Mouse (Mus musculus) forebrain, embryonic 13.5 days (tissue): ENCODE measurements around the gene Tenm4. TPM values are rescaled to one million over a fixed set of nuclear protein-coding genes. Genes with fewer than 3 reads are reported as not detected.

ENCODE experiments used
- ATAC-seq: fragments of 200-750 bp; cut with Nextera tagmentation; 2 replicates; pipeline ENCODE4 v1.8.0; 2017
- H3K27ac ChIP-seq: fragments of 300-500 bp; sonication (generic); 2 replicates; pipeline ENCODE4 v1.5.1; 2015; ENCODE audit warnings: inconsistent platforms, mild to moderate bottlenecking, moderate library complexity
- H3K27me3 ChIP-seq: fragments of 300-500 bp; sonication (generic); 2 replicates; pipeline ENCODE4 v1.6.1; 2015; ENCODE audit warnings: mild to moderate bottlenecking, inconsistent platforms
- H3K36me3 ChIP-seq: fragments of 300-500 bp; sonication (generic); 2 replicates; pipeline ENCODE4 v1.6.1; 2015; ENCODE audit warnings: mild to moderate bottlenecking, inconsistent platforms; ENCODE audit not compliant: poor library complexity, severe bottlenecking
- H3K4me1 ChIP-seq: fragments of 300-500 bp; sonication (generic); 2 replicates; pipeline ENCODE4 v1.6.1; 2015; ENCODE audit warnings: inconsistent platforms
- H3K4me2 ChIP-seq: fragments of 300-500 bp; sonication (generic); 2 replicates; pipeline ENCODE4 v1.6.1; 2015; ENCODE audit warnings: inconsistent platforms, mild to moderate bottlenecking, moderate library complexity
- H3K4me3 ChIP-seq: fragments of 300-500 bp; sonication (generic); 2 replicates; pipeline ENCODE4 v1.5.1; 2015; ENCODE audit warnings: mild to moderate bottlenecking, inconsistent platforms
- H3K9ac ChIP-seq: fragments of 300-500 bp; sonication (generic); 2 replicates; pipeline ENCODE4 v1.6.1; 2015; ENCODE audit warnings: mild to moderate bottlenecking, inconsistent platforms
- H3K9me3 ChIP-seq: fragments of 300-500 bp; sonication (generic); replicated peaks from 2 replicates; pipeline ENCODE4 v1.6.1; 2016; ENCODE audit warnings: inconsistent platforms
- WGBS: fragments of 180-500 bp; shearing (Covaris S2); methylation state at CpG from one replicate; pipeline ENCODE4 v1.1.7; 2015; 5-methylcytosine and 5-hydroxymethylcytosine counted together
- polyA plus RNA-seq: library from polyadenylated mRNA; unstranded; fragments of >200 nt; fragmentation: Nextera tagmentation; extraction: Ambion mirVana; gene quantifications from 2 replicates; pipeline ENCODE4 v1.2.1, GENCODE M21; 2015

Tenm4 gene
- polyA plus RNA-seq, 1 experiment from 2014 or later = 73.6 TPM

DNA sequence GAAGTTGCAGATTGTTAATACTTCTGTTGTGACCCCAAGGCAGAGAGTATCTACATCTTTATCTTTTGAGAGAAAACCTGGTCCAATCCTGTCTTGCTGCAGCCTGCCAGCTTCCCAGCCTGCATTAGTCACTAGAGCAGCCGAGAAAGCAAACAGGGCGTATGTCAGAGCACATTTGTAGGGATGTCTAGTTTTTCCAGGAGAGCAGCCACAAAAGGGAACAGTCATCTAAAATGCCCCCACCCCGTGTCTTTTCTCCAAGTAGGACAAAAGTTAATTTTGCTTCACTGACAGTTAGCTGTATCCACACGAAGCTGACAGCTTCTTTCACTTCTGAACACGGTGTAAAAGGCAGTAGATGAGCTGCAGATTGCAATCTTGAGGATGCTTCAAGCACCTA is 537.0 kb downstream of the Tenm4 start:
- Histone ChIP-seq H3K4me3 (no peak overlapping the region), H3K9me3 (no peaks in the 10 kb centered on the region), H3K9ac (no peak overlapping the region), H3K36me3 (peaks cover 62% of the 10 kb centered on the region), H3K27ac (no peak overlapping the region), H3K4me2 (no peak overlapping the region), H3K4me1 (0 out of 2 replicates have a peak, but pooled peaks cover 6% of the 10 kb centered on the region), H3K27me3 (no peaks in the 10 kb centered on the region)
- ATAC-seq = no peak
- 85% methylated on average over 5 of the region's 5 CpGs for WGBS

DNA sequence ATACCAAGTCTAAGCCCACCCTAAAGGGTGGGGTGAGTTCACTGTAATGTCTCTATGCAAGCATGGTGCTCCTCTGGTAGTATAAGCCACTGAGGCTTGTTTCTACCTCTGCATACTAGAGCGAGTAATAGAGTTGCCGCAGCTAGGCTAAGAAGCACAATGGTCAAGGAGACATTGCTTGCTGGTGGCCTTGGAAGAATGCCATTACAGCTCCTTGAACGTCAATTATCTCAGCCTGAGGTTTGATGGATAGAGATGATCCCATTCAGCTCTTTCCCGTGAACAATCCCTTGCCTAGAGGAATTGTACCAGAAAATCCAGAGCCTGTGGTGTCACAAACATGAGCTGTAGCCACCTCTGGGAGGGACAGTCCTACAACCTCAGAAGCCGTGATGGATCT is 537.5 kb downstream of the Tenm4 start:
- H3K4me2 ChIP-seq = no peak overlapping the region
- 65% methylated on average over 5 of the region's 5 CpGs for WGBS
- H3K27me3 ChIP-seq = no peaks in the 10 kb centered on the region
- 0 out of 2 replicates have a peak, but pooled peaks cover 6% of the 10 kb centered on the region for H3K4me1 ChIP-seq
- H3K9me3 ChIP-seq = no peaks in the 10 kb centered on the region
- H3K4me3 ChIP-seq = no peak overlapping the region
- peaks cover 60% of the 10 kb centered on the region for H3K36me3 ChIP-seq
- no peak overlapping the region for H3K27ac ChIP-seq
- ATAC-seq = no peak
- no peak overlapping the region for H3K9ac ChIP-seq

DNA sequence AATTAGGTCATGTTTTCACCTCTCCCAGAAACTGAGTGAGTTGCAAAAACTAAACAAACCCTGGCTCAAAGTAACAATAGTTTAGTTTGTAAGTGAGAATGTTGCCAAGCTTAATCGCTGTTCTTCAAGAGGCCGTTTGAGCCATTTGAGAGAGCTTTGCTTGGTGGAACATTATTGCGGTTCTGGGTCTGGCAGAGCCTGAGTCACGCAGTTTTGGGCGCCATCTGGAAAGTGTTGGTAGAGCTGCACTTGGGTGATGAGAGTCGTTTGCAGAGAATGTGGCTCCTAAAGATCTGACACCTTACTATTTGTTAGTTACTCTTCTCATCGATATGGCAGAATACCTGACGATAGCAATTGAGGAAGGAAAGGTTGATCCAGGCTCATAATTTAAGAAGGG is 537.9 kb downstream of the Tenm4 start:
- Histone ChIP-seq H3K9me3 (no peaks in the 10 kb centered on the region), H3K27me3 (no peaks in the 10 kb centered on the region), H3K27ac (no peak overlapping the region), H3K36me3 (peaks cover 56% of the 10 kb centered on the region), H3K4me2 (no peak overlapping the region), H3K4me3 (no peak overlapping the region), H3K4me1 (0 out of 2 replicates have a peak, but pooled peaks cover 6% of the 10 kb centered on the region), H3K9ac (no peak overlapping the region)
- WGBS = 88% methylated on average over 8 of the region's 8 CpGs
- ATAC-seq = no peak

DNA sequence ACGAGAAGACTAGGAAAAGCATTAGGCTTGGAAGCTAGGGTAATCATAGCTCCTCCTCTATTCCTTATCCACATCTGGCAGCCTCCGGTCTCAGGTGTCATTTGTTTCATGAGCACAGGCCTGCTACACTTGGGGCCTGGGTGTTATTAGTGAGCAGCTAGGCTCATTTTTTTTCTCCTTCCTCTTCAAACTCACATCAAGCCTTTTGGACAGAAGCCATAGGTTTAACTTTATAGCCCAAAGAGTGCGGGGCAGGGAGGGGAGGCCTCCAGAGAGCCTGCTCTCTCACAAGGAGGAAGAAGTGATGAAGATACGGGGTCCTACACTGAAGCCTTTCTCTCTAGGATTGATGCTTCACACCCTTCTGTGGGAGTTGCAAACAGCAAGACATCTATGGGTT is 538.8 kb downstream of the Tenm4 start:
- 89% methylated on average over 4 of the region's 4 CpGs for WGBS
- Histone ChIP-seq H3K9ac (no peak overlapping the region), H3K36me3 (peaks cover 50% of the 10 kb centered on the region), H3K4me1 (0 out of 2 replicates have a peak, but pooled peaks cover 6% of the 10 kb centered on the region), H3K4me3 (no peak overlapping the region), H3K4me2 (no peak overlapping the region), H3K27ac (no peak overlapping the region), H3K27me3 (peaks cover 2% of the 10 kb centered on the region; the same call in 1 of the 2 replicates), H3K9me3 (no peaks in the 10 kb centered on the region)
- ATAC-seq = no peak

DNA sequence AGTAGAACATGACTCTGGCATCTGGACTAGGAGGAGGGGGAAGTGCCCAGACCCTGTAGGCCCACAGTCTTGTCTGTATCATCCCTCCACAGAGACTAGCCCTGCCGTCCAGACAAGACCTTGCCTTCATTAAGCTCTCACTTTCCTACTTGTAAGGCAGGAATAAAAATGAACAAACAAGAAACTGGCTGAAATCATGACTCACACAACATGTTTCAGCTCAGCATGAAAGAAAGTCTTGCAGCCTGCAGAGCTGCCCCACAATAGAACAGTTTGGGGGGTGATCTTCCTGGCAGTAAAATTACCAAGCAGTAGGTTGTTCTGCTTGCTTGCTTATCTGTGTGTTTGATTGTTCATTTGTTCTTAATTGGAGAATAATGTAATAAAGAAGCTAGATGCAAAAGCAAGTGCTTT is 539.6 kb downstream of the Tenm4 start:
- no peak overlapping the region for H3K9ac ChIP-seq
- H3K4me1 ChIP-seq = 0 out of 2 replicates have a peak, but pooled peaks cover 6% of the 10 kb centered on the region
- no peaks in the 10 kb centered on the region for H3K9me3 ChIP-seq
- H3K4me2 ChIP-seq = no peak overlapping the region
- no peak overlapping the region for H3K4me3 ChIP-seq
- no peak overlapping the region for H3K27ac ChIP-seq
- peaks cover 50% of the 10 kb centered on the region for H3K36me3 ChIP-seq
- H3K27me3 ChIP-seq = peaks cover 5% of the 10 kb centered on the region; the same call in 1 of the 2 replicates
- ATAC-seq = no peak
- WGBS = 36% methylated on average over 1 of the region's 1 CpGs

DNA sequence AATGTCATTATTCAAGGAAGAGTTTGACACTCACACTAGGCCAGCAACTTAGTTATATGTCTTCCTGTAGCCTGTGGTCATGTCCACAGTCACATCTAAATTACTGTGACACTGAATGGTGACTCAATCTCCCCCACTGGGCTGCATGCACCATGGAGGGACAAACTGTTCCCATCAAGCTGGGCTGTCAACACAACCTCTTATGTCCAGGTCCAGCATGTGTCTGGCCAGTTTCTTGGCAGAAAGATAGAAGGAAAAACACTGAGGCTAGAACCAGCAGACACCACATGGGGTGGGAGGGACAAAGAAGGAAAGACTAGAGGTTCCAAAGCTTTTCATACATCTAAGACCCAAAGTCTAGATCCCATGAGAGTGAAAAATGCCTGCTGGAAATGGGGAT is 541.8 kb downstream of the Tenm4 start:
- Histone ChIP-seq H3K4me2 (no peak overlapping the region), H3K9me3 (no peaks in the 10 kb centered on the region), H3K27me3 (peaks cover 5% of the 10 kb centered on the region; the same call in 1 of the 2 replicates), H3K4me3 (no peak overlapping the region), H3K36me3 (peaks cover 45% of the 10 kb centered on the region), H3K27ac (no peak overlapping the region), H3K9ac (no peak overlapping the region), H3K4me1 (peaks cover 8% of the 10 kb centered on the region; the same call in 1 of the 2 replicates)
- no peak for ATAC-seq

DNA sequence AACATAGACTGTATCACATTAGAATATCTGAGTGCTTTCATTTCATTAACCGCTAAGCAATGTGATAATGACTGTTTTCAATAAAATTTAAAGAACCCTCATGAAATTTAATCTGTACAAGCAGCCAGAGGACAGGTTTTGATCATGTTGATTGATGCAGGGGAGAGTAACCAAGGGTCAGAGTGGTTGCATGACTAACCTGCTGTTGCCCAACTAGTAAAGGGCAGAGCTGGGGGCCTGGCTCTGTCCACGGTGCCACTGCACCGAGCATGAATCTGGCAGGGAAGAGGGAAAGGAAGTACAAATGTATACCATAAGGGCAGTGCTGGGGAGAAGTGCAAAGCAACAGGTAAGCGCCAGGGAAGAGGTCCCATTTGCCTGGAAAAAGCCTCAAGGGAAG is 545.9 kb downstream of the Tenm4 start:
- no peak overlapping the region for H3K4me3 ChIP-seq
- no peak for ATAC-seq
- WGBS = 90% methylated on average over 4 of the region's 4 CpGs
- peaks cover 37% of the 10 kb centered on the region for H3K4me1 ChIP-seq
- peaks cover 24% of the 10 kb centered on the region; the same call in 1 of the 2 replicates for H3K36me3 ChIP-seq
- no peak overlapping the region for H3K27ac ChIP-seq
- H3K4me2 ChIP-seq = no peak overlapping the region
- H3K27me3 ChIP-seq = peaks cover 5% of the 10 kb centered on the region; the same call in 1 of the 2 replicates
- no peak overlapping the region for H3K9ac ChIP-seq
- H3K9me3 ChIP-seq = no peaks in the 10 kb centered on the region

DNA sequence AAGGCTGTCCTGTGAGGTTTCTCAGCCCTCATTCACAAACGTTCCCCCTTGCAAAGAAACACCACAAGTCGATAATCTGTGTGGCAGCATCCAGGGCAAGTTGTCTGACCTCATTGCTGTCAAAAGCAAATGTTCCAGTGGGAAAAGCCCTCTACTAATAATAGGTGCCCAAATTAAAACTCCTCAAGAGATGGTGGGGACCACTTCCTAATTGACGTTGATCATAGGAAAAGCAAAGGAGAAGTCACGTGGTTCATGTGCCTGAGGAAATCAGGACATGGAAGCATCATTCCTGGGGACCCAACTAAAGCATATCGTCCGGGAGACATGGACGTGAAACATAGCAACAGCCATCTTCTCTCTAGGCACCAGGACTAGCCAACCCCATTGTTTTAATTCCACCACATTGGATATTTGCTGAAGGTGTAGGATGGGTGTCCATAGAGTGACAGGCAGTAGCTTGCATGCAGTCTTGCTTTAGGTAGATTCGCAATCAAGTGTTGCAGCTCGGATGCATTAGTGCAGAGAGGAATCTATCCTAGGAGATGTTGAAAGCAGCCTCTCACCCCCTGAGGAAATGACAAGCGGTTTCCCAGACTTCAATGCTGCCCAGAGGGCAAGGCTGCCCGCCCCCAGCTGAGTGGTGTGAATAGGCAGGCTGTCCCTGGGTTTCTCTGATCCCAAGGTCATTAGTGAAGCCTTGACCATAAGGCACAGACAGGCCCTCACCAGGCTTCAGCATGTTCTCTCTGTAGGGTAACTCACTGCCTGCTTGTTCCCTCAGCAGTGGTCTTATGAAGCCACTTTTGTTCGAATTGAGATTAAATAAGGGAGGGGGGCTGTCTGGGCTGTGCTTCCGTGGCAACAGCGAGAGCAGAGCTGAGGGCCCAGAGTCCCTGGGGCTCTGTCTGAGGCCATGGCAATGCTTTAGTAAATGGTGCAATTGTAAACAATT is 547.4 kb downstream of the Tenm4 start:
- H3K9ac ChIP-seq = 0 out of 2 replicates have a peak overlapping the region, but pooled peaks have one; percentile 8
- H3K36me3 ChIP-seq = peaks cover 30% of the 10 kb centered on the region
- H3K4me2 ChIP-seq = no peak overlapping the region
- WGBS = 14% methylated on average over 14 of the region's 14 CpGs
- peak; percentile 86 for ATAC-seq
- no peak overlapping the region for H3K4me3 ChIP-seq
- H3K4me1 ChIP-seq = peaks cover 42% of the 10 kb centered on the region
- peak overlapping the region; percentile 78 for H3K27ac ChIP-seq
- no peaks in the 10 kb centered on the region for H3K9me3 ChIP-seq
- peaks cover 5% of the 10 kb centered on the region; the same call in 1 of the 2 replicates for H3K27me3 ChIP-seq

DNA sequence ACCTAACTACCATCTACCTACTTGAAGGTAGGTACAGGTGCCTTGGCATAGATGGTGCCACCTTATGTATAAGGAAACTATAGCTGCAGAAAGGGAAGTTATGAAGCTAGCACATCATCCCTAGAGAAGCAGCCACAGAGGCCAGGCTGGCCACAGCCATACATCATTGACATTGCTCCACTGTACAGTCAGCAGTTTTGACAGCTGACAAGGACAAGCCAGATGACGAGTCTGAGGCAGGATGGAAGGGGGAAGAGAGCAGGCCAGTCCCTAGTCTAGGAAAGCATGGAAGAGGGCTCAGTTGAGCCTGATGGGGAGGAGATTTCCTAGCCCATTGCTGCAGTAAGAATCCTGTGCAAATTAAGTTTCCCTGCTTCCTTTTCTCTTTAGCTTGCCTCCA is 548.9 kb downstream of the Tenm4 start:
- no peak for ATAC-seq
- 33% methylated on average over 1 of the region's 1 CpGs for WGBS
- Histone ChIP-seq H3K9ac (no peak overlapping the region), H3K9me3 (no peaks in the 10 kb centered on the region), H3K27ac (peak overlapping the region; percentile 33), H3K4me3 (no peak overlapping the region), H3K4me2 (no peak overlapping the region), H3K36me3 (peaks cover 30% of the 10 kb centered on the region), H3K4me1 (peaks cover 42% of the 10 kb centered on the region), H3K27me3 (peaks cover 2% of the 10 kb centered on the region; the same call in 1 of the 2 replicates)

DNA sequence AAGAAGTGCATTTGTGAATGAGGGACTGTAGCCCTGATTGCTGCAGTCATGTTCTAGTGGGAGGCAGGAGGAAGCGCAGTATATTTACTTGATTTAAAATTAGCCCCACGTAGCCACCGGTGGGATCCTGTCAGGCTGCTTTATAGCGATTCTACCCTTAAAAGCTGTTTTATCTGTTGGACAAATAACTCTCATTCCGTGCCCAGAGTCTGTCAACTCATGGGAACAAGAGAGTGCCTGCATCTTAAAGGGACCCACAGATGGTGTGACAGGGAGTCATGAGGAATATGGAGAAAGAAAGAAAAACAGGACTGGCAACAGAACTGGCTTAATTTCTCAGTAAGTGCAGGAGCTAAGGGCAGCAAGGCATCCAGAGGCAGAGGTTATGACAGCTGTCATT is 549.4 kb downstream of the Tenm4 start:
- no peaks in the 10 kb centered on the region for H3K27me3 ChIP-seq
- peaks cover 25% of the 10 kb centered on the region for H3K36me3 ChIP-seq
- ATAC-seq = peak; percentile 32; the same call in 1 of the 2 replicates
- H3K4me2 ChIP-seq = no peak overlapping the region
- H3K9ac ChIP-seq = no peak overlapping the region
- no peak overlapping the region for H3K4me3 ChIP-seq
- no peaks in the 10 kb centered on the region for H3K9me3 ChIP-seq
- peaks cover 42% of the 10 kb centered on the region for H3K4me1 ChIP-seq
- H3K27ac ChIP-seq = peak overlapping the region; percentile 33
- WGBS = 53% methylated on average over 5 of the region's 5 CpGs

DNA sequence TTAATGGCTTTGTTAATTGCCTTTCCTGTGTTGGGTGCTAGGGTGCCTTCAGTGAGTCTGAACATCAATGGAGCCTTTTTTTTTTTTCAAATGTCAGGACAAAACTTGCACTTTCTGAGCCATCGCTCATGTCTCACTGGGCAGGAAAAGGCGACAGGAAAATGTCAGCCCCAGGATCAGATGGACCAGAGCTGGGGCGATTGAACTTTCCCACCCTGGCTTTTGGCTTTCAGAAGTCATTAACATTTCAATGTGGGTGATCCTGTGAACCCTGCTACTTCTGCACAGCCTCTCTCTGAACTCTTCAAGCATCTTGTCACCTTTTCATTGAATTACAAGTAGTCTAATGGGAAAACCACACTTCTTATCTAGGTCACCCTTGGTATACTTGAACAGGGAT is 551.8 kb downstream of the Tenm4 start:
- no peak for ATAC-seq
- Histone ChIP-seq H3K4me2 (no peak overlapping the region), H3K27me3 (no peaks in the 10 kb centered on the region), H3K9ac (no peak overlapping the region), H3K27ac (no peak overlapping the region), H3K4me3 (no peak overlapping the region), H3K9me3 (no peaks in the 10 kb centered on the region), H3K4me1 (peaks cover 41% of the 10 kb centered on the region), H3K36me3 (peaks cover 22% of the 10 kb centered on the region)
- WGBS = 52% methylated on average over 3 of the region's 3 CpGs

DNA sequence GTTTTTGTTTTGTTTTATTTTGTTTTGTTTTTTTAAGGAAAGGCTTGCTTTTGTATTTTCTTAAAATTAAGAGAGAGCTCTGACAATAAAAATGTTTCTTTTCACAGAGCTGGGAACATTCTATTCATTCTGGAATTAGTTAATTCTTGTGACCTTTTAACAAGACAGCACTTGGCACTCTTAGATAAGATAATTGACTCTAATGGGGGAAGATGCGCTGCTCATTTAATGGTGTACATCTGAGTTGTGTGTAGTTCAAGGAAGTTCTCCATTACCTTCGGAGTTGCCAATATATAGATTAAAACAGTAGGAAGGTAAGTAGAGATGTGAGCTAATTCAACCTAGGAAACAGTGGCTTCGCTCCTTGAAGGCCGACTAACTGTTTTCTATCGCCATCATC is 554.6 kb downstream of the Tenm4 start:
- Histone ChIP-seq H3K9me3 (no peaks in the 10 kb centered on the region), H3K4me3 (no peak overlapping the region), H3K9ac (no peak overlapping the region), H3K27me3 (no peaks in the 10 kb centered on the region), H3K36me3 (peaks cover 36% of the 10 kb centered on the region), H3K4me1 (peaks cover 13% of the 10 kb centered on the region), H3K4me2 (no peak overlapping the region), H3K27ac (no peak overlapping the region)
- ATAC-seq = no peak
- WGBS = 94% methylated on average over 5 of the region's 5 CpGs
